Mouse (Mus musculus): Measurements from ENCODE around the gene Kremen2. TPM values are rescaled to one million over a fixed set of nuclear protein-coding genes. Genes with fewer than 3 reads are reported as not detected.
A peak's percentile ranks its signal among the peaks of the same experiment; 100 is the strongest.

Kremen2 gene
- polyA plus RNA-seq, 1 experiment from 2014 or later: 2.2 TPM

- Histone ChIP-seq H3K4me3 (replicated peaks) (no peak overlapping the region), H3K4me2 (no peak overlapping the region), H3K27me3 (no peaks in the 10 kb centered on the region), H3K4me1 (no peaks in the 10 kb centered on the region), H3K27ac (peak overlapping the region; percentile 51; the same call in 1 of the 2 replicates), H3K36me3 (peaks cover 95% of the 10 kb centered on the region), H3K9me3 (replicated peaks) (no peaks in the 10 kb centered on the region), H3K9ac (no peak overlapping the region)
- 82% methylated on average over 13 of the region's 13 CpGs for WGBS
- ATAC-seq (replicated peaks; ENCODE audit: low FRiP score): no peak
These were observed 10.1 kb upstream of the Kremen2 start for GRCm38 (mm10) chr17:23755689-23756088.

DNA sequence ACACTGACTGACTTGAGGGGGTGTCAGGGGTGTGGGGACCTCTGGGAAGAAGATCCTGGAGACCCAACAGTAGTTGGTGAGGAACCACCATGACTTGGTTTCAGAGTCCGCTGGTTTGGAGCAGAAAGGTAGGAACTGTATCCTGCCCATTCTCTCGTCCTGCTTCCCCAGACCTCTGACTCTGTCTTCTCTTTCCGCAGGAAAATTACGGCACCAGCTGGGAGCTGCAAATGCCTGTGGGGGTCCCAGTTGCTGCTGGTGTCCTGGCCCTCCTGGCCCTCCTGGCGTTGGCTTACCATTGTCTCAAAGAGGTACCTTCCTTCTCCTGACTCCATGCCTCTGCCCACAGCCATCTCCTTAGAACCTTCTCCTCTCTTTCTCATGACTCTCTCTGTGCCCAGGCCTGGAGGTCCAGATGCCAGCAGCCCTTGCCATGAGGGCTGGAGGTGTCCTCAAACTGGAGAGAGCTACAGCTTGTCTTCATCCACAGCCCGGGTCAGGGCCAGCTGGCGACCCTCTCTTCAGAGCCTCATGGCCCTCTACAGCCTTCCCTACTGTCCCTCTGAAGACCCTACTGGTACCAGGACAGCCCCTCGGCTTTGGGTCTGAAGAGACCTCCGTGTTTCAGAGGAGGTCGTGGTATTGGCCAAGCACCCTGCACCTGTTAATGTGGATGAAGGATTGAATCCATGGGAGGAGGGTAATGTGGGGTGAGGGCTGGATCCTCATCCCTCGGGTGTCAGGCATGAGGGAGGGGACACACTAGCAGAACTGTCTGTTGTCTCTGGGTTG lies 4.0 kb upstream of the Kremen2 start:
- peaks cover 36% of the 10 kb centered on the region for H3K27me3 ChIP-seq
- H3K4me3 ChIP-seq (replicated peaks): peak overlapping the region; percentile 29
- no peaks in the 10 kb centered on the region for H3K9me3 ChIP-seq (replicated peaks)
- 0 out of 2 replicates have a peak overlapping the region, but pooled peaks have one; percentile 4 for H3K9ac ChIP-seq
- no peak for ATAC-seq (replicated peaks; ENCODE audit: low FRiP score)
- H3K27ac ChIP-seq: 0 out of 2 replicates have a peak overlapping the region, but pooled peaks have one; percentile 24
- peaks cover 35% of the 10 kb centered on the region for H3K4me1 ChIP-seq
- 80% methylated on average over 11 of the region's 11 CpGs for WGBS
- peak overlapping the region; percentile 47; the same call in 1 of the 2 replicates for H3K4me2 ChIP-seq
- peaks cover 34% of the 10 kb centered on the region for H3K36me3 ChIP-seq

DNA sequence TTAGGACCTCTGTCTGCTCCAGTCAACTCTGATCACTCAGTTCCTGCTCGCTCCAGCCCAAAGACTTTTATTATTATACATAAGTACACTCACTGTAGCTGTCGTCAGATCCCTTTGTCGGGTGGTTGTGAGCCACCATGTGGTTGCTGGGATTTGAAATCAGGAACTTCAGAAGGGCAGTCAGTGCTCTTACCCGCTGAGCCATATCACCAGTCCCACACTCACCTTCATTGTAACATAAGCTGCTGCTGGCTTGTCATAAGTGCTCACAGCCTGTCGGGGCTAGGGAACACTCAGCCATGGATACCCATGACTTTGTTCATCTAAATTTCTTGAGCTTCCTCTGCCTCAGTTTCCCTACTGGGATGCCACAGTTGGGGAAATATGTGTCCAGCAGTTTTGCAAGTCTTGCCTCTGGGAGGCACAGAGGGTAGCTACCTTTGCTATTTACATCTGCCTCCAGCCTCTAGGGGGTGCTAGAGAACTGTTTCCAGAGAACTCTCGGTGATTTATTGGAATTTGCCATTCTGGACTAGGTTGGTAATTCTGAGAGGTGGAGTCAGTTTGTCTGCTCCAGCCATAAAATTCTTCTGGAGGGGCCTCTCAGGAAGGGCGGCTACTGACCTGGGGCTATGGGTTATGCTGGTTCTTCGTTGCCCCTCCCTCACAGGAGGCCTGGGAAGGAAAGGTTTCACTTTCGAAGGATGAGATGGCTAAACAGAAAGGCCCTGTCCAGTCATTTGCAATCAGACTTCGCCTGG lies 3.2 kb upstream of the Kremen2 start:
- H3K4me2 ChIP-seq: peak overlapping the region; percentile 47
- H3K4me1 ChIP-seq: peaks cover 43% of the 10 kb centered on the region
- H3K9me3 ChIP-seq (replicated peaks): no peaks in the 10 kb centered on the region
- no peak overlapping the region for H3K9ac ChIP-seq
- peak overlapping the region; percentile 29 for H3K4me3 ChIP-seq (replicated peaks)
- 27% methylated on average over 10 of the region's 10 CpGs for WGBS
- peaks cover 43% of the 10 kb centered on the region for H3K27me3 ChIP-seq
- 0 out of 2 replicates have a peak overlapping the region, but pooled peaks have one; percentile 24 for H3K27ac ChIP-seq
- ATAC-seq (replicated peaks; ENCODE audit: low FRiP score): peak; percentile 4; the same call in 1 of the 2 replicates
- peaks cover 26% of the 10 kb centered on the region for H3K36me3 ChIP-seq

- ATAC-seq (replicated peaks; ENCODE audit: low FRiP score): no peak
- peaks cover 51% of the 10 kb centered on the region for H3K27me3 ChIP-seq
- no peak overlapping the region for H3K9ac ChIP-seq
- peaks cover 45% of the 10 kb centered on the region for H3K4me1 ChIP-seq
- H3K27ac ChIP-seq: no peak overlapping the region
- H3K4me2 ChIP-seq: no peak overlapping the region
- H3K4me3 ChIP-seq (replicated peaks): no peak overlapping the region
- no peaks in the 10 kb centered on the region for H3K9me3 ChIP-seq (replicated peaks)
- H3K36me3 ChIP-seq: peaks cover 18% of the 10 kb centered on the region
- WGBS: 24% methylated on average over 6 of the region's 6 CpGs
These were observed 2.4 kb upstream of the Kremen2 start for GRCm38 (mm10) chr17:23748026-23748425.

- Histone ChIP-seq H3K4me3 (replicated peaks) (no peak overlapping the region), H3K27ac (no peak overlapping the region), H3K27me3 (peaks cover 57% of the 10 kb centered on the region), H3K9ac (no peak overlapping the region), H3K36me3 (peaks cover 13% of the 10 kb centered on the region), H3K4me2 (no peak overlapping the region), H3K9me3 (replicated peaks) (no peaks in the 10 kb centered on the region), H3K4me1 (peaks cover 48% of the 10 kb centered on the region)
- no peak for ATAC-seq (replicated peaks; ENCODE audit: low FRiP score)
- WGBS: 87% methylated on average over 3 of the region's 3 CpGs
These were observed 1.8 kb upstream of the Kremen2 start for GRCm38 (mm10) chr17:23747471-23747870.

- ATAC-seq (replicated peaks; ENCODE audit: low FRiP score): no peak
- WGBS: 78% methylated on average over 3 of the region's 3 CpGs
These were observed 1.1 kb upstream of the Kremen2 start for GRCm38 (mm10) chr17:23746767-23747166.

DNA sequence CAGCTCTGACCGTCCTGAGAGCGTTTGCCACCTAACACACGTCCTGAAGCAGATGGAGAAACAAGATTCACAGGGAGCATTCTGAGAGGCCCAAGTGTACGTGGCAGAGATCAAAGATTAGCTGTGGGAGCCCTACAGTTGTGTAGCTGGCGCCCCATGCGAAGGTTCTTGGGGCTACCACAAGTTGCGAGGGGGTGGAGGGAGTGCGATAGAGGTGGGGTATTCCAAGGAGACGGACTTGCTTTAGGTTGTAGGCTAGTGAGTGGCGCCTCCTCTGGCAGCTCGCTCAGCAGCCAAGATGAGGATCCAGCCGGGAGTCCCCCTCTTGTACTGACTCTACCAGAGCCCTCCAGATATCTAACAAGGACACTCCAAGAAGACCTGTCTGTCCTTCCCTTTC lies 678 bp upstream of the Kremen2 start:
- Histone ChIP-seq H3K27ac (no peak overlapping the region), H3K27me3 (peaks cover 68% of the 10 kb centered on the region), H3K4me1 (peaks cover 56% of the 10 kb centered on the region), H3K4me3 (replicated peaks) (peak overlapping the region; percentile 37), H3K9ac (no peak overlapping the region), H3K36me3 (peaks cover 1% of the 10 kb centered on the region), H3K4me2 (peak overlapping the region; percentile 67), H3K9me3 (replicated peaks) (no peaks in the 10 kb centered on the region)
- ATAC-seq (replicated peaks; ENCODE audit: low FRiP score): no peak
- WGBS: 5% methylated on average over 12 of the region's 12 CpGs

More at GRCm38 (mm10) chr17:23746767-23747166, 1.1 kb upstream of the Kremen2 start:
- Histone ChIP-seq H3K27ac (no peak overlapping the region), H3K36me3 (peaks cover 6% of the 10 kb centered on the region), H3K9me3 (replicated peaks) (no peaks in the 10 kb centered on the region), H3K27me3 (peaks cover 64% of the 10 kb centered on the region), H3K4me2 (peak overlapping the region; percentile 67; the same call in 1 of the 2 replicates), H3K4me1 (peaks cover 55% of the 10 kb centered on the region), H3K4me3 (replicated peaks) (no peak overlapping the region), H3K9ac (no peak overlapping the region)

GRCm38 (mm10) chr17:23744651-23745050 lies 982 bp downstream of the Kremen2 start:
- Histone ChIP-seq H3K36me3 (no peaks in the 10 kb centered on the region), H3K4me1 (peaks cover 68% of the 10 kb centered on the region), H3K9me3 (replicated peaks) (no peaks in the 10 kb centered on the region), H3K4me2 (peak overlapping the region; percentile 67), H3K4me3 (replicated peaks) (peak overlapping the region; percentile 37), H3K27me3 (peaks cover 78% of the 10 kb centered on the region), H3K27ac (no peak overlapping the region), H3K9ac (no peak overlapping the region)
- 3% methylated on average over 14 of the region's 14 CpGs for WGBS
- no peak for ATAC-seq (replicated peaks; ENCODE audit: low FRiP score)

- Histone ChIP-seq H3K36me3 (no peaks in the 10 kb centered on the region), H3K4me1 (peaks cover 69% of the 10 kb centered on the region), H3K4me2 (peak overlapping the region; percentile 67; the same call in 1 of the 2 replicates), H3K27me3 (peaks cover 80% of the 10 kb centered on the region), H3K9me3 (replicated peaks) (no peaks in the 10 kb centered on the region), H3K4me3 (replicated peaks) (no peak overlapping the region), H3K9ac (no peak overlapping the region), H3K27ac (no peak overlapping the region)
- ATAC-seq (replicated peaks; ENCODE audit: low FRiP score): no peak
- WGBS: 25% methylated on average over 8 of the region's 8 CpGs
These were observed 1.6 kb downstream of the Kremen2 start for GRCm38 (mm10) chr17:23744076-23744475.

DNA sequence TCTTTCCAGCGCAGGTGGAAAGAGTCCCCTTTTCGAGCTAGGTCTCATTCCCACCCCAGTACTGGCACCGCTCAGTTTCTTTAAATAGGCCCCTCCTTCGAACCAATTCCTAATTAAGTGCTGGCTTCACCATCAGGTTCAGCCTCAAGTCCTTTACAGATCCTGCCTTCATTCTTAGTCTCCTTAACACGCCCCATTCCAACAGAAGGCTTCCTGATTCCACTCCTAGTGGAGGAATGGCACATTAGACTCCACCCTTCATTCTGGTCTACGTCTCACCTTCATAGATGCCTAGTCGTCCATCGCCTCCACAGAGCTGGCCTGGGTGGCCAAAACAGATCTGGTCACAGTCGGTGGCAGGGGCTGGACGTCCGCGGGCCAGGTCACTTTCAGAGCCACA lies 2.7 kb downstream of the Kremen2 start:
- peaks cover 85% of the 10 kb centered on the region for H3K27me3 ChIP-seq
- no peaks in the 10 kb centered on the region for H3K9me3 ChIP-seq (replicated peaks)
- H3K36me3 ChIP-seq: no peaks in the 10 kb centered on the region
- H3K4me2 ChIP-seq: peak overlapping the region; percentile 43; the same call in 1 of the 2 replicates
- ATAC-seq (replicated peaks; ENCODE audit: low FRiP score): no peak
- no peak overlapping the region for H3K27ac ChIP-seq
- no peak overlapping the region for H3K9ac ChIP-seq
- WGBS: 62% methylated on average over 12 of the region's 12 CpGs
- peaks cover 71% of the 10 kb centered on the region for H3K4me1 ChIP-seq
- peak overlapping the region; percentile 27; the same call in 1 of the 2 replicates for H3K4me3 ChIP-seq (replicated peaks)

DNA sequence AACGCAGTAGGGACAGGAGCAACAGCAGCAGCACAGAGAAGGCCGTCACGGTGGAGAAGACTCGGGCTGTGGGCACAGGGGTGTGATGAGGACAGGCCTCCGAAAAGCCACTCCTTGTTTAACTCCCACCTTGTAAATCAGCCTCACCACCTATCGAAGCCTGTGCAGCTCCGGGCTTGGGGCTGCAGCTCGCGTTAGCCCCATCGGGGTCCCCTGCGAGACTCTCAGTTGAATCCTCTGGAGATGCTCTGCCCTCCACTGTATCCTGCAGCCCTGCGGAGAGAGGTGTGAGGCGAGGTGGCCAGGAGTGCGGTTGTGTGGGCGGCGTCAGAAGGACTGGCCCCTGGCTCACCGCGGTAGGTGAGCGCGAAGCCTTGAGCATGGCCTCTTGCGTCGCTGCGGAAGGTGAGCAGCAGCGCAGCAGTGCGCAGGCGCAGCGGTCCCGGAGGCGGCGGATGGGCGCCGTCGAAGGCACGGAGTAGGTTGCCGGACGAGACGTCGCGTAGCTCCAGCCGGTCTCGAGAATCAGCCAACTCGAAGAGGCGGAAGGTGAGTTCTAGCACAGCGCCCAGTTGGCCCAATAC lies 3.3 kb downstream of the Kremen2 start:
- Histone ChIP-seq H3K36me3 (peaks cover 2% of the 10 kb centered on the region; the same call in 1 of the 2 replicates), H3K9me3 (replicated peaks) (no peaks in the 10 kb centered on the region), H3K27me3 (peaks cover 83% of the 10 kb centered on the region), H3K4me3 (replicated peaks) (peak overlapping the region; percentile 27), H3K4me1 (peaks cover 75% of the 10 kb centered on the region), H3K4me2 (peak overlapping the region; percentile 43), H3K27ac (no peak overlapping the region), H3K9ac (no peak overlapping the region)
- ATAC-seq (replicated peaks; ENCODE audit: low FRiP score): no peak
- WGBS: 7% methylated on average over 44 of the region's 44 CpGs
